9 mouse cellular contexts compared by ENCODE assay signal in genomic region chr15:36380461-36381227, GRCm38 (mm10).
DNase-seq lines count a peak whose midpoint lies in the region; ATAC-seq and TF ChIP-seq lines count a peak whose summit lies in the region.
"Had no signal": no experiment of that assay in that cellular context is flagged by ENCODE, and none has a peak within 500 bp of the region (broad histone marks: within the 10 kb centered on the region; RNA-seq: fewer than 3 reads in every experiment).

No protein-coding gene starts in this region.

- H3K9ac ChIP-seq in lung, embryonic 15.5 days: no peak overlapping the region
- H3K9ac ChIP-seq in forebrain, embryonic 15.5 days (replicated peaks): no peak overlapping the region
- H3K9ac ChIP-seq in limb, embryonic 14.5 days (ENCODE audit: low read depth, low read length, severe bottlenecking): 0 out of 2 replicates have a peak overlapping the region, but pooled peaks have one; percentile 3
- 0 out of 2 replicates have a peak overlapping the region, but pooled peaks have one; percentile 20 for H3K9ac ChIP-seq in neural tube, embryonic 15.5 days (replicated peaks)

- 11% methylated on average over 17 of the region's 17 CpGs for WGBS in lung, embryonic 15.5 days
- WGBS in forebrain, embryonic 15.5 days: 8% methylated on average over 17 of the region's 17 CpGs
- 9% methylated on average over 17 of the region's 17 CpGs for WGBS in limb, embryonic 14.5 days
- WGBS in neural tube, embryonic 15.5 days: 11% methylated on average over 17 of the region's 17 CpGs

- peaks cover 15% of the 10 kb centered on the region for H3K4me1 ChIP-seq in lung, embryonic 15.5 days
- H3K4me1 ChIP-seq in forebrain, embryonic 15.5 days: no peaks in the 10 kb centered on the region; the same call in 1 of the 2 replicates
- 0 out of 2 replicates have a peak, but pooled peaks cover 3% of the 10 kb centered on the region for H3K4me1 ChIP-seq in limb, embryonic 14.5 days (ENCODE audit: control insufficient read depth, insufficient read depth, low read length)
- H3K4me1 ChIP-seq in neural tube, embryonic 15.5 days: peaks cover 9% of the 10 kb centered on the region; the same call in 1 of the 2 replicates

- no peaks in the 10 kb centered on the region for H3K36me3 ChIP-seq in lung, embryonic 15.5 days
- H3K36me3 ChIP-seq in forebrain, embryonic 15.5 days: no peaks in the 10 kb centered on the region
- no peaks in the 10 kb centered on the region for H3K36me3 ChIP-seq in limb, embryonic 14.5 days (ENCODE audit: control insufficient read depth, insufficient read depth, low read length)
- H3K36me3 ChIP-seq in neural tube, embryonic 15.5 days: no peaks in the 10 kb centered on the region

- no peak overlapping the region for H3K4me3 ChIP-seq in lung, embryonic 15.5 days
- peak overlapping the region; percentile 8; the same call in 1 of the 2 replicates for H3K4me3 ChIP-seq in forebrain, embryonic 15.5 days
- peak overlapping the region; percentile 4; the same call in 1 of the 2 replicates for H3K4me3 ChIP-seq in limb, embryonic 14.5 days (replicated peaks; ENCODE audit: low read length)
- H3K4me3 ChIP-seq in neural tube, embryonic 15.5 days (replicated peaks): peak overlapping the region; percentile 25

- TF ChIP-seq POLR2A in limb, embryonic 14.5 days (IDR thresholded peaks at IDR 0.05; ENCODE audit: borderline replicate concordance, extremely low read depth, insufficient read depth, insufficient read length): no peak

- peak overlapping the region; percentile 43 for H3K4me2 ChIP-seq in lung, embryonic 15.5 days
- H3K4me2 ChIP-seq in forebrain, embryonic 15.5 days (replicated peaks): peak overlapping the region; percentile 25
- peak overlapping the region; percentile 16; the same call in 1 of the 2 replicates for H3K4me2 ChIP-seq in limb, embryonic 14.5 days (replicated peaks; ENCODE audit: low read depth, low read length, severe bottlenecking)
- peak overlapping the region; percentile 51 for H3K4me2 ChIP-seq in neural tube, embryonic 15.5 days

- H3K9me3 ChIP-seq in lung, embryonic 15.5 days: no peaks in the 10 kb centered on the region; the same call in 1 of the 2 replicates
- no peaks in the 10 kb centered on the region for H3K9me3 ChIP-seq in forebrain, embryonic 15.5 days
- H3K9me3 ChIP-seq in limb, embryonic 14.5 days (ENCODE audit: control insufficient read depth, low read length): no peaks in the 10 kb centered on the region
- H3K9me3 ChIP-seq in neural tube, embryonic 15.5 days (replicated peaks): no peaks in the 10 kb centered on the region

- ATAC-seq in lung, embryonic 15.5 days (ENCODE audit: borderline replicate concordance, extremely low read depth, low FRiP score, low TSS enrichment): no peak; the same call in 1 of the 2 replicates
- no peak for ATAC-seq in forebrain, embryonic 15.5 days (replicated peaks)
- no peak for ATAC-seq in limb, embryonic 14.5 days (ENCODE audit: low FRiP score, low read depth)
- no peak for ATAC-seq in neural tube, embryonic 15.5 days (ENCODE audit: low FRiP score)
- ATAC-seq in activated CD4-positive, CD25-positive, alpha-beta regulatory T cell, adult 4 months: no peak

- H3K27ac ChIP-seq in lung, embryonic 15.5 days: no peak overlapping the region
- H3K27ac ChIP-seq in forebrain, embryonic 15.5 days (replicated peaks): no peak overlapping the region
- H3K27ac ChIP-seq in limb, embryonic 14.5 days (replicated peaks; ENCODE audit: low read depth, low read length): no peak overlapping the region
- no peak overlapping the region for H3K27ac ChIP-seq in neural tube, embryonic 15.5 days (replicated peaks)

- H3K27me3 ChIP-seq in lung, embryonic 15.5 days: no peaks in the 10 kb centered on the region
- H3K27me3 ChIP-seq in forebrain, embryonic 15.5 days: no peaks in the 10 kb centered on the region
- H3K27me3 ChIP-seq in limb, embryonic 14.5 days (ENCODE audit: control insufficient read depth, insufficient read depth, low read length): 0 out of 2 replicates have a peak, but pooled peaks cover 5% of the 10 kb centered on the region
- H3K27me3 ChIP-seq in neural tube, embryonic 15.5 days (replicated peaks): 0 out of 2 replicates have a peak, but pooled peaks cover 9% of the 10 kb centered on the region

- no peak for DNase-seq in lung, postnatal 4 days
- no peak for DNase-seq in limb, embryonic 14.5 days (ENCODE audit: low spot score)
- DNase-seq in c-Kit-positive CD71-positive TER-119-positive erythroid progenitor cells, embryonic 14.5 days (ENCODE audit: low spot score): no peak
- DNase-seq in frontal cortex, postnatal 25 days (ENCODE audit: low spot score in 2 of 2): no peak
- DNase-seq: thymus, postnatal 25 days had no signal

Comparison
In these comparisons a context has a peak if more than half of its experiments do, and no peak if none do; other contexts are left out.
1. H3K9ac ChIP-seq: peak in limb, embryonic 14.5 days (single experiment) and neural tube, embryonic 15.5 days (single experiment); none in lung, embryonic 15.5 days (single experiment) and forebrain, embryonic 15.5 days (single experiment).
2. Peak in every context shown above with its lines, with median percentiles within 50 percentile points of each other: H3K4me2 ChIP-seq.